Mouse (Mus musculus): Measurements from ENCODE around the gene Neurod1.

- no peak for TF ChIP-seq E2F4 (IDR thresholded peaks at IDR 0.05; ENCODE audit: borderline replicate concordance, low read depth, low read length)
- no peak for TF ChIP-seq CTCF (IDR thresholded peaks at IDR 0.05 in 2 of 3, conservative IDR thresholded peaks at IDR 0.05 in 1 of 3; ENCODE audit: control insufficient read depth in 1 of 3, insufficient read depth in 1 of 3, low read depth in 2 of 3, low read length in 3 of 3, poor library complexity in 1 of 3, severe bottlenecking in 1 of 3)
- no peak for TF ChIP-seq CHD2 (IDR thresholded peaks at IDR 0.05; ENCODE audit: low read length)
- TF ChIP-seq GABPA (IDR thresholded peaks at IDR 0.05; ENCODE audit: low read depth, low read length), result no peak
- TF ChIP-seq JUND (IDR thresholded peaks at IDR 0.05; ENCODE audit: low read depth, low read length), result no peak
- TF ChIP-seq USF2 (IDR thresholded peaks at IDR 0.05; ENCODE audit: borderline replicate concordance in 1 of 2, insufficient read depth in 1 of 2, low read depth in 1 of 2, low read length in 2 of 2), result no peak
- no peak for TF ChIP-seq TBP (IDR thresholded peaks at IDR 0.05; ENCODE audit: low read depth, low read length)
Observed at GRCm38 (mm10) chr2:79482511-79482910, 26.0 kb upstream of the Neurod1 start.
